Mouse (Mus musculus): ENCODE measurements at regions not wholly inside any gene's neighbourhood (a gene's known extent, or its start where the extent isn't known, plus 50 kb on each side); places are given as distances from the start of the nearest gene placed in this dataset.
A peak's percentile ranks its signal among the peaks of the same experiment; 100 is the strongest.

GRCm38 (mm10) chr12:25934526-25934925 is 480.5 kb downstream of the Rnf144a start:
- Histone ChIP-seq H3K4me2 (ENCODE audit: low read depth) (no peak overlapping the region), H3K36me3 (ENCODE audit: control insufficient read depth, insufficient read depth, low read length) (no peaks in the 10 kb centered on the region), H3K9me3 (ENCODE audit: control insufficient read depth, low read length) (no peaks in the 10 kb centered on the region), H3K27me3 (ENCODE audit: control insufficient read depth, insufficient read depth, low read length) (no peaks in the 10 kb centered on the region), H3K4me3 (ENCODE audit: low read depth, low read length) (no peak overlapping the region), H3K9ac (ENCODE audit: low read length) (no peak overlapping the region), H3K4me1 (ENCODE audit: control insufficient read depth, insufficient read depth, low read length) (no peaks in the 10 kb centered on the region), H3K27ac (ENCODE audit: low read depth, low read length) (no peak overlapping the region)
- 89% methylated on average over 3 of the region's 3 CpGs for WGBS
- ATAC-seq (ENCODE audit: insufficient read depth, low FRiP score, low TSS enrichment) = no peak
- no peak for DNase-seq (ENCODE audit: low spot score)

- Histone ChIP-seq H3K9ac (ENCODE audit: low read length) (no peak overlapping the region), H3K27ac (ENCODE audit: low read depth, low read length) (no peak overlapping the region), H3K36me3 (ENCODE audit: control insufficient read depth, insufficient read depth, low read length) (no peaks in the 10 kb centered on the region), H3K27me3 (ENCODE audit: control insufficient read depth, insufficient read depth, low read length) (no peaks in the 10 kb centered on the region), H3K4me3 (ENCODE audit: low read depth, low read length) (no peak overlapping the region), H3K9me3 (ENCODE audit: control insufficient read depth, low read length) (no peaks in the 10 kb centered on the region), H3K4me2 (ENCODE audit: low read depth) (no peak overlapping the region), H3K4me1 (ENCODE audit: control insufficient read depth, insufficient read depth, low read length) (no peaks in the 10 kb centered on the region; the same call in 1 of the 2 replicates)
- 19% methylated on average over 5 of the region's 5 CpGs for WGBS
- ATAC-seq (ENCODE audit: insufficient read depth, low FRiP score, low TSS enrichment) = no peak
- no peak for DNase-seq (ENCODE audit: low spot score)
Measured at GRCm38 (mm10) chr12:25926367-25926766, 488.7 kb downstream of the Rnf144a start.

GRCm38 (mm10) chr12:25924526-25924925 is 490.5 kb downstream of the Rnf144a start:
- no peaks in the 10 kb centered on the region; the same call in 1 of the 2 replicates for H3K4me1 ChIP-seq (ENCODE audit: control insufficient read depth, insufficient read depth, low read length)
- H3K4me2 ChIP-seq (ENCODE audit: low read depth) = no peak overlapping the region
- H3K36me3 ChIP-seq (ENCODE audit: control insufficient read depth, insufficient read depth, low read length) = no peaks in the 10 kb centered on the region
- no peaks in the 10 kb centered on the region for H3K9me3 ChIP-seq (ENCODE audit: control insufficient read depth, low read length)
- no peak overlapping the region for H3K27ac ChIP-seq (ENCODE audit: low read depth, low read length)
- 68% methylated on average over 9 of the region's 9 CpGs for WGBS
- DNase-seq (ENCODE audit: low spot score) (peak; percentile 18), ATAC-seq (ENCODE audit: insufficient read depth, low FRiP score, low TSS enrichment) (no peak)
- no peaks in the 10 kb centered on the region for H3K27me3 ChIP-seq (ENCODE audit: control insufficient read depth, insufficient read depth, low read length)
- H3K9ac ChIP-seq (ENCODE audit: low read length) = no peak overlapping the region
- no peak overlapping the region for H3K4me3 ChIP-seq (ENCODE audit: low read depth, low read length)

GRCm38 (mm10) chr12:25923772-25924171 is 491.3 kb downstream of the Rnf144a start:
- Histone ChIP-seq H3K4me2 (ENCODE audit: low read depth) (no peak overlapping the region), H3K36me3 (ENCODE audit: control insufficient read depth, insufficient read depth, low read length) (no peaks in the 10 kb centered on the region), H3K4me3 (ENCODE audit: low read depth, low read length) (no peak overlapping the region), H3K9ac (ENCODE audit: low read length) (no peak overlapping the region), H3K4me1 (ENCODE audit: control insufficient read depth, insufficient read depth, low read length) (no peaks in the 10 kb centered on the region; the same call in 1 of the 2 replicates), H3K9me3 (ENCODE audit: control insufficient read depth, low read length) (no peaks in the 10 kb centered on the region), H3K27ac (ENCODE audit: low read depth, low read length) (no peak overlapping the region), H3K27me3 (ENCODE audit: control insufficient read depth, insufficient read depth, low read length) (no peaks in the 10 kb centered on the region)
- 94% methylated on average over 1 of the region's 1 CpGs for WGBS
- ATAC-seq (ENCODE audit: insufficient read depth, low FRiP score, low TSS enrichment) (no peak), DNase-seq (ENCODE audit: low spot score) (no peak)

- H3K4me3 ChIP-seq (ENCODE audit: low read depth, low read length) = no peak overlapping the region
Measured at GRCm38 (mm10) chr12:25905614-25906013, 509.4 kb downstream of the Rnf144a start.

GRCm38 (mm10) chr12:25896543-25896942 is 518.5 kb downstream of the Rnf144a start:
- no peak for ATAC-seq (ENCODE audit: insufficient read depth, low FRiP score, low TSS enrichment)
- no peaks in the 10 kb centered on the region for H3K36me3 ChIP-seq (ENCODE audit: control insufficient read depth, insufficient read depth, low read length)
- no peaks in the 10 kb centered on the region for H3K4me1 ChIP-seq (ENCODE audit: control insufficient read depth, insufficient read depth, low read length)
- WGBS = 52% methylated on average over 3 of the region's 3 CpGs
- no peak for DNase-seq (ENCODE audit: low spot score)
- no peak overlapping the region for H3K27ac ChIP-seq (ENCODE audit: low read depth, low read length)
- no peak overlapping the region for H3K4me3 ChIP-seq (ENCODE audit: low read depth, low read length)
- H3K9ac ChIP-seq (ENCODE audit: low read length) = no peak overlapping the region
- no peaks in the 10 kb centered on the region for H3K27me3 ChIP-seq (ENCODE audit: control insufficient read depth, insufficient read depth, low read length)
- H3K9me3 ChIP-seq (ENCODE audit: control insufficient read depth, low read length) = no peaks in the 10 kb centered on the region
- no peak overlapping the region for H3K4me2 ChIP-seq (ENCODE audit: low read depth)

More at GRCm38 (mm10) chr12:25905614-25906013, 509.4 kb downstream of the Rnf144a start:
- no peak overlapping the region for H3K4me2 ChIP-seq (ENCODE audit: low read depth)
- H3K9ac ChIP-seq (ENCODE audit: low read length) = no peak overlapping the region
- DNase-seq (ENCODE audit: low spot score) (no peak), ATAC-seq (ENCODE audit: insufficient read depth, low FRiP score, low TSS enrichment) (no peak)
- H3K9me3 ChIP-seq (ENCODE audit: control insufficient read depth, low read length) = no peaks in the 10 kb centered on the region
- H3K36me3 ChIP-seq (ENCODE audit: control insufficient read depth, insufficient read depth, low read length) = no peaks in the 10 kb centered on the region
- 80% methylated on average over 1 of the region's 1 CpGs for WGBS
- H3K4me1 ChIP-seq (ENCODE audit: control insufficient read depth, insufficient read depth, low read length) = no peaks in the 10 kb centered on the region
- no peaks in the 10 kb centered on the region for H3K27me3 ChIP-seq (ENCODE audit: control insufficient read depth, insufficient read depth, low read length)
- no peak overlapping the region for H3K27ac ChIP-seq (ENCODE audit: low read depth, low read length)

- Histone ChIP-seq H3K4me3 (ENCODE audit: low read depth, low read length) (no peak overlapping the region), H3K4me1 (ENCODE audit: control insufficient read depth, insufficient read depth, low read length) (no peaks in the 10 kb centered on the region), H3K27ac (ENCODE audit: low read depth, low read length) (no peak overlapping the region), H3K27me3 (ENCODE audit: control insufficient read depth, insufficient read depth, low read length) (no peaks in the 10 kb centered on the region), H3K9ac (ENCODE audit: low read length) (no peak overlapping the region), H3K9me3 (ENCODE audit: control insufficient read depth, low read length) (no peaks in the 10 kb centered on the region), H3K4me2 (ENCODE audit: low read depth) (no peak overlapping the region), H3K36me3 (ENCODE audit: control insufficient read depth, insufficient read depth, low read length) (no peaks in the 10 kb centered on the region)
- 68% methylated on average over 1 of the region's 1 CpGs for WGBS
- DNase-seq (ENCODE audit: low spot score) (no peak), ATAC-seq (ENCODE audit: insufficient read depth, low FRiP score, low TSS enrichment) (no peak)
Measured at GRCm38 (mm10) chr12:25895691-25896090, 519.4 kb downstream of the Rnf144a start.

GRCm38 (mm10) chr12:25891391-25892167 is 523.5 kb downstream of the Rnf144a start:
- H3K27me3 ChIP-seq (ENCODE audit: control insufficient read depth, insufficient read depth, low read length) = no peaks in the 10 kb centered on the region

GRCm38 (mm10) chr12:25890722-25891121 is 524.3 kb downstream of the Rnf144a start:
- H3K4me1 ChIP-seq (ENCODE audit: control insufficient read depth, insufficient read depth, low read length) = no peaks in the 10 kb centered on the region
- no peak overlapping the region for H3K4me3 ChIP-seq (ENCODE audit: low read depth, low read length)
- DNase-seq (ENCODE audit: low spot score) (no peak), ATAC-seq (ENCODE audit: insufficient read depth, low FRiP score, low TSS enrichment) (no peak)
- H3K27ac ChIP-seq (ENCODE audit: low read depth, low read length) = no peak overlapping the region
- H3K4me2 ChIP-seq (ENCODE audit: low read depth) = no peak overlapping the region
- WGBS = 92% methylated on average over 1 of the region's 1 CpGs
- no peak overlapping the region for H3K9ac ChIP-seq (ENCODE audit: low read length)
- no peaks in the 10 kb centered on the region for H3K9me3 ChIP-seq (ENCODE audit: control insufficient read depth, low read length)
- H3K27me3 ChIP-seq (ENCODE audit: control insufficient read depth, insufficient read depth, low read length) = no peaks in the 10 kb centered on the region
- H3K36me3 ChIP-seq (ENCODE audit: control insufficient read depth, insufficient read depth, low read length) = no peaks in the 10 kb centered on the region

More at GRCm38 (mm10) chr12:25891391-25892167, 523.5 kb downstream of the Rnf144a start:
- Histone ChIP-seq H3K27ac (ENCODE audit: low read depth, low read length) (no peak overlapping the region), H3K4me1 (ENCODE audit: control insufficient read depth, insufficient read depth, low read length) (no peaks in the 10 kb centered on the region), H3K4me3 (ENCODE audit: low read depth, low read length) (no peak overlapping the region), H3K4me2 (ENCODE audit: low read depth) (no peak overlapping the region), H3K36me3 (ENCODE audit: control insufficient read depth, insufficient read depth, low read length) (no peaks in the 10 kb centered on the region), H3K9ac (ENCODE audit: low read length) (no peak overlapping the region), H3K9me3 (ENCODE audit: control insufficient read depth, low read length) (no peaks in the 10 kb centered on the region)
- 65% methylated on average over 4 of the region's 4 CpGs for WGBS
- ATAC-seq (ENCODE audit: insufficient read depth, low FRiP score, low TSS enrichment) (no peak), DNase-seq (ENCODE audit: low spot score) (peak; percentile 17)
